Mouse (Mus musculus): ENCODE measurements at regions not wholly inside any gene's neighbourhood (a gene's known extent, or its start where the extent isn't known, plus 50 kb on each side); places are given as distances from the start of the nearest gene placed in this dataset.

GRCm38 (mm10) chrX:7474831-7475230, 98.6 kb upstream of the Foxp3 start:
- no peaks in the 10 kb centered on the region for H3K27me3 ChIP-seq (replicated peaks)
- no peak overlapping the region for H3K4me3 ChIP-seq
- no peak overlapping the region for H3K9ac ChIP-seq
- H3K4me1 ChIP-seq: no peaks in the 10 kb centered on the region
- no peak for ATAC-seq (ENCODE audit: extremely low read depth, insufficient number of reproducible peaks, low FRiP score, low TSS enrichment)
- H3K4me2 ChIP-seq: no peak overlapping the region
- no peaks in the 10 kb centered on the region for H3K36me3 ChIP-seq
- 65% methylated on average over 2 of the region's 2 CpGs for WGBS
- no peaks in the 10 kb centered on the region for H3K9me3 ChIP-seq
- H3K27ac ChIP-seq (replicated peaks): no peak overlapping the region

GRCm38 (mm10) chrX:7473814-7474213, 98.2 kb upstream of the Usp27x start:
- H3K9me3 ChIP-seq: no peaks in the 10 kb centered on the region
- WGBS: 21% methylated on average over 2 of the region's 2 CpGs
- no peak overlapping the region for H3K4me2 ChIP-seq
- no peaks in the 10 kb centered on the region for H3K4me1 ChIP-seq
- H3K9ac ChIP-seq: no peak overlapping the region
- H3K36me3 ChIP-seq: no peaks in the 10 kb centered on the region
- H3K27me3 ChIP-seq (replicated peaks): no peaks in the 10 kb centered on the region
- H3K27ac ChIP-seq (replicated peaks): no peak overlapping the region
- ATAC-seq (ENCODE audit: extremely low read depth, insufficient number of reproducible peaks, low FRiP score, low TSS enrichment): no peak
- no peak overlapping the region for H3K4me3 ChIP-seq

- Histone ChIP-seq H3K4me3 (no peak overlapping the region), H3K9ac (no peak overlapping the region), H3K27ac (replicated peaks) (no peak overlapping the region), H3K4me1 (no peaks in the 10 kb centered on the region), H3K9me3 (no peaks in the 10 kb centered on the region), H3K36me3 (no peaks in the 10 kb centered on the region), H3K4me2 (no peak overlapping the region), H3K27me3 (replicated peaks) (no peaks in the 10 kb centered on the region)
- no peak for ATAC-seq (ENCODE audit: extremely low read depth, insufficient number of reproducible peaks, low FRiP score, low TSS enrichment)
- 73% methylated on average over 1 of the region's 1 CpGs for WGBS
These were observed 94.2 kb upstream of the Usp27x start for GRCm38 (mm10) chrX:7469801-7470200.

GRCm38 (mm10) chrX:7467985-7468384, 92.4 kb upstream of the Usp27x start:
- H3K27ac ChIP-seq (replicated peaks): no peak overlapping the region
- no peaks in the 10 kb centered on the region for H3K36me3 ChIP-seq
- H3K27me3 ChIP-seq (replicated peaks): no peaks in the 10 kb centered on the region
- H3K4me1 ChIP-seq: no peaks in the 10 kb centered on the region
- no peak overlapping the region for H3K4me3 ChIP-seq
- no peak for ATAC-seq (ENCODE audit: extremely low read depth, insufficient number of reproducible peaks, low FRiP score, low TSS enrichment)
- no peaks in the 10 kb centered on the region for H3K9me3 ChIP-seq
- WGBS: 38% methylated on average over 1 of the region's 1 CpGs
- no peak overlapping the region for H3K9ac ChIP-seq
- H3K4me2 ChIP-seq: no peak overlapping the region

GRCm38 (mm10) chrX:7456851-7457250, 81.2 kb upstream of the Usp27x start:
- H3K9me3 ChIP-seq: no peaks in the 10 kb centered on the region
- no peaks in the 10 kb centered on the region for H3K36me3 ChIP-seq
- no peaks in the 10 kb centered on the region for H3K4me1 ChIP-seq
- H3K9ac ChIP-seq: no peak overlapping the region
- ATAC-seq (ENCODE audit: extremely low read depth, insufficient number of reproducible peaks, low FRiP score, low TSS enrichment): no peak
- WGBS: 70% methylated on average over 4 of the region's 4 CpGs
- H3K4me2 ChIP-seq: no peak overlapping the region
- H3K4me3 ChIP-seq: no peak overlapping the region
- no peak overlapping the region for H3K27ac ChIP-seq (replicated peaks)
- H3K27me3 ChIP-seq (replicated peaks): no peaks in the 10 kb centered on the region

DNA sequence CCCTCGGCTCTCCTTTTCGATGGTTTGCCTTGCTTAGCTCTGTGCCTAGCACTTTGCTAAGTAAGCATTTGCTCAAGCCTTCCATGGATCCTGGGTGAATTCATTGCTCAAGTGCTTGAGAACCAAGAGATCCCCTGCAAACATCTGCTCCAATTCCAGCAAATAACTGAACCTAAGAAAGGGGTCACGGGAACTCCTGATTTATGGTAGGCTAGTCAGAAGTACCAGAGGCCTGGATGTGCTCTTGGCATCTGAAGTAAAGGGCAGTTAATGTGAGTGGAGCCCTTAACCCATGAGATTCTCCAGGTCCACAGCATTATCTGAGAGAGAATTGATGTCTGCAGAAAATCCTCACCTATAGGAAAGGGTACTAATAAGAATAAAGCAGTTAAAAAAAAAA, 69.4 kb upstream of the Usp27x start:
- Histone ChIP-seq H3K27ac (replicated peaks) (no peak overlapping the region), H3K4me2 (no peak overlapping the region), H3K9ac (no peak overlapping the region), H3K4me1 (peaks cover 11% of the 10 kb centered on the region), H3K4me3 (no peak overlapping the region), H3K9me3 (no peaks in the 10 kb centered on the region), H3K27me3 (replicated peaks) (no peaks in the 10 kb centered on the region), H3K36me3 (no peaks in the 10 kb centered on the region)
- ATAC-seq (ENCODE audit: extremely low read depth, insufficient number of reproducible peaks, low FRiP score, low TSS enrichment): no peak
- WGBS: 70% methylated on average over 3 of the region's 3 CpGs

DNA sequence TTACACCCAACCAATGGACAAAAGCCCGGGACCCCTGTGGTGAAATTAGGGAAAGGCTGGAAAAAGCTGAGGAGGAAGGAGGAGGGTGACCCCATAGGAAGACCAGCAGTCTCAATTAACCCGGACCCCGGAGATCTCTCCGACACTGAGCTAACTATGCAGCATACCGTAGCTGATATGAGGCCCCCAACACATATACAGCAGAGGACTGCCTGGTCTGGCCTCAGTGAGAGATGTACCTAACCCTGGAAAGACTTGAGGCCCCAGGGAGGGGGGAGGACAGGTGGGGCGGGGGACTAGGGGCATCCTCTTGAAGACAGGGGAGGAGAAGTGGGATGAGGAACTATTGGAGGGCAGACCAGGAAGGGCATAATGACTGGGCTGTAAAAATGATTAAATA, 69.0 kb upstream of the Usp27x start:
- no peaks in the 10 kb centered on the region for H3K36me3 ChIP-seq
- H3K27me3 ChIP-seq (replicated peaks): no peaks in the 10 kb centered on the region
- 31% methylated on average over 6 of the region's 6 CpGs for WGBS
- no peak overlapping the region for H3K4me3 ChIP-seq
- no peak for ATAC-seq (ENCODE audit: extremely low read depth, insufficient number of reproducible peaks, low FRiP score, low TSS enrichment)
- H3K9ac ChIP-seq: no peak overlapping the region
- H3K4me2 ChIP-seq: peak overlapping the region; percentile 9; the same call in 1 of the 2 replicates
- H3K27ac ChIP-seq (replicated peaks): peak overlapping the region; percentile 56
- H3K9me3 ChIP-seq: no peaks in the 10 kb centered on the region
- peaks cover 11% of the 10 kb centered on the region for H3K4me1 ChIP-seq

DNA sequence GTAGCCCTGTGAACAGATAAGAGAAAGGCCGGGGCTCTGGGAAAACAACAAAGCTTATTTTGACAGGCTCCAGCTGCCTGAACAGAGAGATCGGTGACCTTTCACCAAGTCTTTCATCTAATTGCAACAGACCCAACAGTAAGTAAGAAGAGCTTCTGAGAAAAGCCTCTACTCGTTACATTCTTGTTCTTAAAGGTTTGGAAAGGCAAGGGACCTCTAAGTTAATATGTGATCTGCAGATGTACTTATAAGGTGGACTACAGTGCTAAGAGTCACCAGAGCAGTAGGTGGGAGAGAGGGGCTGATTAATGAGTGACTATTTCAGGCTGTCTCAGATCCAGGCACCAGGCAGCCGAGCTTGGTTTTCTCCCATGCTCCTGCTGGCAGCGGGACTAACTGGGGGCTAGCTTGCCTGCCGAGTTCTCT, 68.4 kb upstream of the Usp27x start:
- Histone ChIP-seq H3K9ac (no peak overlapping the region), H3K9me3 (no peaks in the 10 kb centered on the region), H3K36me3 (no peaks in the 10 kb centered on the region), H3K4me2 (0 out of 2 replicates have a peak overlapping the region, but pooled peaks have one; percentile 9), H3K27me3 (replicated peaks) (no peaks in the 10 kb centered on the region), H3K4me1 (peaks cover 11% of the 10 kb centered on the region), H3K27ac (replicated peaks) (peak overlapping the region; percentile 56), H3K4me3 (no peak overlapping the region)
- WGBS: 20% methylated on average over 6 of the region's 6 CpGs
- ATAC-seq (ENCODE audit: extremely low read depth, insufficient number of reproducible peaks, low FRiP score, low TSS enrichment): no peak

DNA sequence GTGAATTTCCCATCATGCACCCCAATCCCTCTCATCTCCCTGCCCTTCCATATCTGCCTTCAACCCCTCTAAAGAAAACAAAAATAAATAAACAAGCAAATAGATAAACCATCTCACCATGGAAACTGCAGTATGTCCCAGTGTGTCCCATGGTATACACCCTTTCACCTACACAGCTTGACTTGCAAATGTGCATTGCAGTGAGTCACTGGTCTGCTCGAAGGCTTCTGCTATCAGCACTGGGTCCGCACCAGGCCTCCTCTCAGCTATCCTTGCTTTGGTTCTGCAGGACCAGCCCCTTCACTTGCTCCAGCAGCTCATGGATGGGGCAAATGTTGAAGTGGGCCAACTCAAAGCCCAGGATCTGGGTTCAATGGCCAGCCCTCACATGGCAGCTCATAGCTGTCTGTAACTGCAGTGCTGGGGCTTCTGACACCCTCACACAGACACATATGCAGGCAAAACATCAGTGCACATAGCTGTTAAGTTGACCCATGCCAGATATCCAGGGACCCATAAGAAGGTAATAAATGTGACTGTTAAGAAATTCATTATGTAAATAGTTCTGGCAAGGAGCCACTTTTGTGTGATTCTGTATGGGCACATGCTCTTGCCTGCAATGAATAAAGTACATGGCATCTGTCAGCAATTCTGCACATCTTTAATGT, 59.9 kb upstream of the Usp27x start:
- 63% methylated on average over 2 of the region's 2 CpGs for WGBS

DNA sequence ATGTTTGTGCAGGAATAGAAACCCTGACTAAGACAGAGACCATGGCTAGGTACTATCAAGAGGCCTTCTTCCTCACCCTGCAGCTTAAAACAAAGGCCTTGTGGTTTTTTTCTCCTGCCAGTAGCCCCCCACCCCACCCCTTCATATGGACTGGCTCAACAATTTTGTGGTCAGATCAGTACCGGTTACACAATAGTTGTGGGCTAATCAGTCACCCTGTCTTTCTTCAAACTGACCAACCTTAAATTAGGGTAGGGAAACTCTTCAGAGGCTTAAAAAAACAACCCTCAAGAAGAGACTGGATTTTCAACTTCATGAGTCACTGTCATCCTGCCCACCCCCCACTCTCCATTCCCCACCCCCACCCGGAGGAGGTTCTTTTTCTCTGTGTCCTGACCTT, 58.6 kb upstream of the Usp27x start:
- Histone ChIP-seq H3K27me3 (replicated peaks) (no peaks in the 10 kb centered on the region), H3K9me3 (no peaks in the 10 kb centered on the region), H3K9ac (no peak overlapping the region), H3K36me3 (no peaks in the 10 kb centered on the region), H3K4me1 (peaks cover 10% of the 10 kb centered on the region), H3K4me3 (no peak overlapping the region), H3K4me2 (no peak overlapping the region), H3K27ac (replicated peaks) (no peak overlapping the region)
- no peak for ATAC-seq (ENCODE audit: extremely low read depth, insufficient number of reproducible peaks, low FRiP score, low TSS enrichment)
- WGBS: 37% methylated on average over 2 of the region's 2 CpGs

More for the DNA sequence above, 59.9 kb upstream of the Usp27x start:
- H3K9me3 ChIP-seq: no peaks in the 10 kb centered on the region
- no peak overlapping the region for H3K27ac ChIP-seq (replicated peaks)
- H3K36me3 ChIP-seq: no peaks in the 10 kb centered on the region
- no peaks in the 10 kb centered on the region for H3K27me3 ChIP-seq (replicated peaks)
- H3K9ac ChIP-seq: no peak overlapping the region
- H3K4me3 ChIP-seq: no peak overlapping the region
- H3K4me1 ChIP-seq: no peaks in the 10 kb centered on the region
- H3K4me2 ChIP-seq: no peak overlapping the region
- no peak for ATAC-seq (ENCODE audit: extremely low read depth, insufficient number of reproducible peaks, low FRiP score, low TSS enrichment)

- no peak overlapping the region for H3K4me2 ChIP-seq
- 63% methylated on average over 1 of the region's 1 CpGs for whole genome bisulfite sequencing
- no peak overlapping the region for H3K4me3 ChIP-seq
- H3K9ac ChIP-seq: no peak overlapping the region
- H3K9me3 ChIP-seq: no peaks in the 10 kb centered on the region
- 0 out of 2 replicates have a peak overlapping the region, but pooled peaks have one; percentile 3 for H3K27ac ChIP-seq (replicated peaks)
- H3K27me3 ChIP-seq (replicated peaks): no peaks in the 10 kb centered on the region
- ATAC-seq (ENCODE audit: extremely low read depth, insufficient number of reproducible peaks, low FRiP score, low TSS enrichment): no peak
- H3K36me3 ChIP-seq: no peaks in the 10 kb centered on the region
- peaks cover 18% of the 10 kb centered on the region for H3K4me1 ChIP-seq
These were observed 54.8 kb upstream of the Usp27x start for GRCm38 (mm10) chrX:7430456-7430855.

GRCm38 (mm10) chrX:7429524-7429865, 53.9 kb upstream of the Usp27x start:
- H3K9ac ChIP-seq: no peak overlapping the region
- H3K27me3 ChIP-seq (replicated peaks): no peaks in the 10 kb centered on the region
- ATAC-seq (ENCODE audit: extremely low read depth, insufficient number of reproducible peaks, low FRiP score, low TSS enrichment): no peak
- H3K27ac ChIP-seq (replicated peaks): peak overlapping the region; percentile 71
- no peak overlapping the region; the same call in 1 of the 2 replicates for H3K4me3 ChIP-seq
- WGBS: 9% methylated on average over 5 of the region's 5 CpGs
- H3K4me2 ChIP-seq: no peak overlapping the region
- peaks cover 18% of the 10 kb centered on the region for H3K4me1 ChIP-seq
- H3K9me3 ChIP-seq: no peaks in the 10 kb centered on the region
- no peaks in the 10 kb centered on the region for H3K36me3 ChIP-seq
